Mouse (Mus musculus) intestine, embryonic 15.5 days (tissue): Measurements from ENCODE around the gene Nlrc5. TPM values are rescaled to one million over a fixed set of nuclear protein-coding genes. Genes with fewer than 3 reads are reported as not detected.

Experiments
- ATAC-seq: fragments of 200-750 bp; cut with Nextera tagmentation; 2 replicates; pipeline ENCODE4 v1.8.0; 2017; ENCODE audit warnings: moderate TSS enrichment, moderate library complexity
- H3K27ac ChIP-seq: fragments of 300-500 bp; sonication (generic); 2 replicates; pipeline ENCODE4 v1.5.1; 2015; ENCODE audit warnings: mild to moderate bottlenecking, inconsistent platforms
- H3K27me3 ChIP-seq: fragments of 300-500 bp; sonication (generic); replicated peaks from 2 replicates; pipeline ENCODE4 v1.6.1; 2015; ENCODE audit warnings: inconsistent platforms
- H3K36me3 ChIP-seq: fragments of 300-500 bp; sonication (generic); 2 replicates; pipeline ENCODE4 v1.6.1; 2015; ENCODE audit warnings: inconsistent platforms
- H3K4me1 ChIP-seq: fragments of 300-500 bp; sonication (generic); replicated peaks from 2 replicates; pipeline ENCODE4 v1.6.1; 2015; ENCODE audit warnings: inconsistent platforms
- H3K4me2 ChIP-seq: fragments of 300-500 bp; sonication (generic); replicated peaks from 2 replicates; pipeline ENCODE4 v1.6.1; 2015; ENCODE audit warnings: mild to moderate bottlenecking, inconsistent platforms
- H3K4me3 ChIP-seq: fragments of 300-500 bp; sonication (generic); replicated peaks from 2 replicates; pipeline ENCODE4 v1.5.1; 2015; ENCODE audit warnings: inconsistent platforms
- H3K9ac ChIP-seq: fragments of 300-500 bp; sonication (generic); 2 replicates; pipeline ENCODE4 v1.6.1; 2015; ENCODE audit warnings: inconsistent platforms
- H3K9me3 ChIP-seq: fragments of 300-500 bp; sonication (generic); 2 replicates; pipeline ENCODE4 v1.6.1; 2016; ENCODE audit warnings: inconsistent platforms
- WGBS: fragments of 180-500 bp; shearing (Covaris S2); methylation state at CpG from one replicate; pipeline ENCODE4 v1.1.7; 2015; 5-methylcytosine and 5-hydroxymethylcytosine counted together
- polyA plus RNA-seq: library from polyadenylated mRNA; unstranded; fragments of >200 nt; fragmentation: Nextera tagmentation; extraction: Ambion mirVana; gene quantifications from 2 replicates; pipeline ENCODE4 v1.2.1, GENCODE M21; 2015

The Nlrc5 gene
- polyA plus RNA-seq, 1 experiment from 2014 or later: 0.21 TPM

DNA sequence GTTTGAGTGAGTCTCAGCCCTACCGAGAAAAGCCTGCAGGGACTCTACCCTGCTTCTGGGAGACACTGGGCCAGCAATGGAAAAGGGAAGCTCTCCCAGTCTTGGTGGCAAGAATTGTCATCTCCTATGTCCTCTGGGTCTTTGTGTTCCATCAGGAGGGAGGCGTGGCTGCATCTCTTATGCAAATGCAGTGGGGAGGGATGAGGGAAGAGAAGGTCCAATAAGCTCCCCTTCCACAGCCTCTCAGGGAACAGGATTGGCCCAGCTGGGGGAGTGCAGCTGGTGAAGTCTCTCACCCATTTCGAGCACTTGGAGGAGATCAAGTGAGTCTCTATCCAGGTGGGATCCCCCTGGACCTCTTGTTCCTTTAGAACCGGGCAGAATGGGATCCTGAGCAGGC is 87.3 kb downstream of the Nlrc5 start:
- Histone ChIP-seq H3K27me3 (0 out of 2 replicates have a peak, but pooled peaks cover 3% of the 10 kb centered on the region), H3K4me1 (no peaks in the 10 kb centered on the region), H3K36me3 (no peaks in the 10 kb centered on the region), H3K4me2 (no peak overlapping the region), H3K9me3 (no peaks in the 10 kb centered on the region), H3K9ac (no peak overlapping the region), H3K27ac (no peak overlapping the region), H3K4me3 (no peak overlapping the region)
- no peak for ATAC-seq
- 54% methylated on average over 4 of the region's 4 CpGs for WGBS

DNA sequence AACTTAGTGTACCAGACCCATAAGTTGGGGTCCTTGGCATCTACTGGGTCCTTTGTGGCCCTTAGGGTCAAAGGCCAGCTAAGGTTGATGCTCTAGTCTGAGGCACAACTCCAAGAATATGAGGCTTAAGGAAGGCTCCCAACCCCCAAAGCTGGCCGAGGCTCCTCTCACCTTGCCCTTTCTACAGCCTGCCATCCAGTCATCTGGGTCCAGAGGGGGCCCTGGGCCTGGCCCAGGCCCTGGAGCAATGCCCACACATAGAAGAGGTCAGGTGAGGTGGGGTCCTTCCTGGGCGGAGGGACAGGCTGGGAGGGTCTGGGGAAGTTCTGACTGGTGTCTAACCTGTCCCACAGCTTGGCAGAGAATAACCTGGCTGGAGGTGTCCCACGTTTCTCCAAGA is 88.3 kb downstream of the Nlrc5 start:
- no peak for ATAC-seq
- Histone ChIP-seq H3K9ac (no peak overlapping the region), H3K4me3 (no peak overlapping the region), H3K4me1 (no peaks in the 10 kb centered on the region), H3K9me3 (no peaks in the 10 kb centered on the region), H3K4me2 (no peak overlapping the region), H3K27ac (no peak overlapping the region), H3K36me3 (no peaks in the 10 kb centered on the region), H3K27me3 (0 out of 2 replicates have a peak, but pooled peaks cover 3% of the 10 kb centered on the region)
- WGBS: 66% methylated on average over 3 of the region's 3 CpGs

DNA sequence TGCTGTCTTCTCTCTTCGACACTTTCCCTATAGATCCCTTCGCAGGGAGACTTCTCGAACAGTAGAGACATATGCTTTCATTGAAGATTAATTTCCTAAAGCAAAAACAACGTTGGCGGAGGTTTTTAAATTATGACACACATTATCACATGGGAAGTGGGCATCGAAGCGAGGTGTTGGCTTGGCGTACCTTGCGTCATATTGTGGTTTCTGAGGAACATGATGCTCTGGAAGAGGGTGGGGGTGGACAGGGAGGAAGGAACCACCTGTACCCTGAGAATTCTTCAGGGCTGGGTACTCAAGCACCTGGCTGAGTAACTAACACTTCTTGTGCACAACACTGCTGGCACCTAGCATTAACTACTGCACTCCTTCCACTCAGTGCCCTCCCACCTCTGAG is 90.4 kb downstream of the Nlrc5 start:
- Histone ChIP-seq H3K27me3 (0 out of 2 replicates have a peak, but pooled peaks cover 3% of the 10 kb centered on the region), H3K4me3 (no peak overlapping the region), H3K9ac (no peak overlapping the region), H3K9me3 (no peaks in the 10 kb centered on the region), H3K36me3 (no peaks in the 10 kb centered on the region), H3K4me1 (no peaks in the 10 kb centered on the region), H3K4me2 (no peak overlapping the region), H3K27ac (no peak overlapping the region)
- ATAC-seq: no peak
- 77% methylated on average over 9 of the region's 9 CpGs for WGBS

DNA sequence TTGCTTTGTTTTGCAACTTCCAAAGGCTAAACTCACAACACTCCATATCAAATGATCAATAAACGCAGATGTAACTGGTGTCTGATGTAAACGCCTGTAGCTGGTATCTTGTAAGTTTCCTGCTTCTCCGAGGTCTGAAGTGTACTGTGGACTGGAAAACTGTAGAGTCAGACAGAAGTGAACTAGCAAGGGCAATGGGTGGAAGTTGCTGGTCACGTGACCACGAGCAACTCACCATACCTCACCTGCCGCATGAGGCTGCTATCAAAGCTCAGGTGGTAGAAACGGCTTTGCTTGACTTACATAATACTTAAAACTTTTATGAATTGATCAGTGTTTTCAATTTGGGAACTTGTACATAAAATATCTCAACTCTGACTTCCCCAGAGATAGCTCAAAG is 93.0 kb downstream of the Nlrc5 start:
- WGBS: 79% methylated on average over 7 of the region's 7 CpGs
- Histone ChIP-seq H3K4me3 (no peak overlapping the region), H3K4me2 (no peak overlapping the region), H3K9ac (no peak overlapping the region), H3K27me3 (no peaks in the 10 kb centered on the region), H3K27ac (no peak overlapping the region), H3K9me3 (no peaks in the 10 kb centered on the region), H3K36me3 (no peaks in the 10 kb centered on the region), H3K4me1 (0 out of 2 replicates have a peak, but pooled peaks cover 4% of the 10 kb centered on the region)
- no peak for ATAC-seq

DNA sequence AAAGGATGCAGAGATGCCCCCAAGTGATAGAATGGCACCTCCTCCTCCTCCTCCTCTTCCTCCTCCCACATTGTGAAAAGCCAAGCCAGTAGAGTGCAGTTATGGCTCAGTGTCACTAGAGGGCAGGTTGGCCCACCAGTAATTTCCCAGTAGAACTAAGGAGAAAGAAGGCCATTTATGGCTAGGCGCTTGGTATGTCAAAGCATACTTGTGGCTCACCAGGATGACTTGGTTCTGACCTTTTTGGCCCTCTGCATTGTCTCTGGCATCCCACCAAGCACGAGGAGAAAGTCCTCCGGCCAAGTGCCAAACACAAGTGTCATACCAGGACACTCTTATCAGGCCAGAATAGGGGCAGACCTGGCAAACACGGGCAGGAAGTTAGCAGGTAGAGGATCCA is 94.1 kb downstream of the Nlrc5 start:
- Histone ChIP-seq H3K4me3 (no peak overlapping the region), H3K4me2 (no peak overlapping the region), H3K9ac (no peak overlapping the region), H3K27ac (no peak overlapping the region), H3K36me3 (no peaks in the 10 kb centered on the region), H3K9me3 (no peaks in the 10 kb centered on the region), H3K27me3 (peaks cover 3% of the 10 kb centered on the region; the same call in 1 of the 2 replicates), H3K4me1 (peaks cover 6% of the 10 kb centered on the region; the same call in 1 of the 2 replicates)
- WGBS: 43% methylated on average over 4 of the region's 4 CpGs
- no peak for ATAC-seq

DNA sequence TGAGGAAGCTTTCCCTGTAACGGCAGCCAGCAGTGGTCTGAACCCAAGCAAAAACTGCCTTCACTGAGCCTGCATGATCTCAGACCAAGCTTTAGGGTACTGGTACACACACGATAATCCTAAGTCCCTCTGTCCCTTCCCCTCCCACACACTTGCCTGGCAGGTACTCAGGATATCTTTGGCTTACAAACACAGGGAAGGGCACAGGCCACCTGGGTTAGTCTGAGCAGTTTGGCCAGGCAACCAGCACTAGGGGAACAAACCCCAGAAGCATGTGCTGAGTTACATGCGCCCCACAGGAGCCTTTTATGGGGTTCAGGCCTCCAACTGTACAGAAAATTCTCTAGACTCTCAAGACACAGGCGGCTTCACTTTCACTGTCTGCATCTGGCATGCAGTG is 95.7 kb downstream of the Nlrc5 start:
- Histone ChIP-seq H3K27me3 (peaks cover 12% of the 10 kb centered on the region; the same call in 1 of the 2 replicates), H3K4me2 (no peak overlapping the region), H3K9me3 (no peaks in the 10 kb centered on the region), H3K27ac (no peak overlapping the region), H3K4me1 (peaks cover 13% of the 10 kb centered on the region; the same call in 1 of the 2 replicates), H3K4me3 (no peak overlapping the region), H3K36me3 (no peaks in the 10 kb centered on the region), H3K9ac (no peak overlapping the region)
- 67% methylated on average over 4 of the region's 4 CpGs for WGBS
- ATAC-seq: no peak

DNA sequence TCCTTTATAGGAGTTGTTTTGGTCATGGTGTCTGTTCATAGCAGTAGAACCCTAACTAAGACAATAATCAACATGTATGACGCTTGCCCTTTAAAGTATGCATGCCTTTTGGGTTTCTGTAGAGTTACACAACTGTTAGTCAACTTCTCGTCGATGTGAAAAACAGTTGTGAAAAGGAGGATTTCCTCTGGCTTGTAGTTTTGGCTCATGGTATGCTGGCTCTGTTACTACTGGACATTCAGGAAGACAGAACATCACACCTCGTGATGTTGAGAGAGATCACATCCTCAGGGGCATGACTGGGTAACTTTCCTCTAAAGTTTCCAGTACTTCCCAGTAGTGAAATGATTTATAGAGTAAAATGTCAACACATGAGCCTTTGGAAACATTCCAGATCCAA is 96.5 kb downstream of the Nlrc5 start:
- H3K27ac ChIP-seq: no peak overlapping the region
- no peaks in the 10 kb centered on the region for H3K9me3 ChIP-seq
- peaks cover 13% of the 10 kb centered on the region; the same call in 1 of the 2 replicates for H3K4me1 ChIP-seq
- H3K4me3 ChIP-seq: no peak overlapping the region
- WGBS: 92% methylated on average over 4 of the region's 4 CpGs
- no peak overlapping the region for H3K4me2 ChIP-seq
- no peaks in the 10 kb centered on the region for H3K36me3 ChIP-seq
- H3K9ac ChIP-seq: no peak overlapping the region
- no peak for ATAC-seq
- H3K27me3 ChIP-seq: peaks cover 12% of the 10 kb centered on the region; the same call in 1 of the 2 replicates

DNA sequence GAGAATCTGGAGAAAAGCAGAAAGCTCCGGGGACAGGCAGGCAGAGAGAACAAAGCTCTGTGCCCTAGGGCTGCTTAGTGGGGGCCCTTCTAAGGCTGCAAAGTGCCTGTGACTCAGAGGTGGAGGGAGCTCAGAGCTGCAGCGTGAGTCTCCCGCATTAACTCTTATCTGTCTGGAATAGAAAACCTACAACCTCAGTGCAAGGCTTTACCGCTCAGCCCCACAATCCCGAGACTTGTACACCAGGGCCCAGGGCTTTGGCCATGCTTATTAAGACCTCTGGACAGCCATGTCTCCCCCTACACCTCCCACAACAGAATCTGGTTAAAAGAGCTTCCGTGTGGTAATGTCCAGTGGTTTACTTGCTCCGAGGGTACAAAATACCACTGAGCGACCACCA is 97.8 kb downstream of the Nlrc5 start:
- peak overlapping the region; percentile 77 for H3K4me3 ChIP-seq
- no peaks in the 10 kb centered on the region for H3K36me3 ChIP-seq
- H3K4me1 ChIP-seq: peaks cover 13% of the 10 kb centered on the region; the same call in 1 of the 2 replicates
- H3K27ac ChIP-seq: no peak overlapping the region
- H3K9me3 ChIP-seq: no peaks in the 10 kb centered on the region
- H3K27me3 ChIP-seq: peaks cover 15% of the 10 kb centered on the region
- H3K4me2 ChIP-seq: peak overlapping the region; percentile 94
- peak; percentile 15; the same call in 1 of the 2 replicates for ATAC-seq
- H3K9ac ChIP-seq: no peak overlapping the region
- WGBS: 4% methylated on average over 8 of the region's 8 CpGs

DNA sequence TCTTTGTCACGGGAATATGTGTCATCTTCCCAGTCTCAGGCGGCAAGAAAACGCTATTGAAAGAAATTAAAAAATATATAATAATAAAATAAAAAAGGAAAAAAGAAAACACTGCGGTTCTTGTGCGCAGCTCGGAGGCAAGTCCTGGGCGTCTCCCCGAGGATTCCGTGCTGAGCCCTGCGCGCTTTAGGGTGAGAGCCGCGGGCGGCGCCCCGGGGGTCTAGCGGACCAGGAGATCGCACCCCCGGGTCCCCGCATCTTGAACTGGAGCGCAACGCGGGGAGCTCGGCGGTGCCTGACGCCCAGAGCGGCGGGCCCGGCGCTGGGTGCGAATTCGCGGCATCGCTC is 98.3 kb downstream of the Nlrc5 start:
- Histone ChIP-seq H3K27me3 (peaks cover 15% of the 10 kb centered on the region), H3K36me3 (no peaks in the 10 kb centered on the region), H3K4me3 (peak overlapping the region; percentile 77), H3K4me1 (peaks cover 13% of the 10 kb centered on the region; the same call in 1 of the 2 replicates), H3K4me2 (peak overlapping the region; percentile 94), H3K27ac (no peak overlapping the region), H3K9me3 (no peaks in the 10 kb centered on the region), H3K9ac (peak overlapping the region; percentile 74)
- WGBS: under 1% methylated on average over 34 of the region's 34 CpGs
- ATAC-seq: peak; percentile 42

DNA sequence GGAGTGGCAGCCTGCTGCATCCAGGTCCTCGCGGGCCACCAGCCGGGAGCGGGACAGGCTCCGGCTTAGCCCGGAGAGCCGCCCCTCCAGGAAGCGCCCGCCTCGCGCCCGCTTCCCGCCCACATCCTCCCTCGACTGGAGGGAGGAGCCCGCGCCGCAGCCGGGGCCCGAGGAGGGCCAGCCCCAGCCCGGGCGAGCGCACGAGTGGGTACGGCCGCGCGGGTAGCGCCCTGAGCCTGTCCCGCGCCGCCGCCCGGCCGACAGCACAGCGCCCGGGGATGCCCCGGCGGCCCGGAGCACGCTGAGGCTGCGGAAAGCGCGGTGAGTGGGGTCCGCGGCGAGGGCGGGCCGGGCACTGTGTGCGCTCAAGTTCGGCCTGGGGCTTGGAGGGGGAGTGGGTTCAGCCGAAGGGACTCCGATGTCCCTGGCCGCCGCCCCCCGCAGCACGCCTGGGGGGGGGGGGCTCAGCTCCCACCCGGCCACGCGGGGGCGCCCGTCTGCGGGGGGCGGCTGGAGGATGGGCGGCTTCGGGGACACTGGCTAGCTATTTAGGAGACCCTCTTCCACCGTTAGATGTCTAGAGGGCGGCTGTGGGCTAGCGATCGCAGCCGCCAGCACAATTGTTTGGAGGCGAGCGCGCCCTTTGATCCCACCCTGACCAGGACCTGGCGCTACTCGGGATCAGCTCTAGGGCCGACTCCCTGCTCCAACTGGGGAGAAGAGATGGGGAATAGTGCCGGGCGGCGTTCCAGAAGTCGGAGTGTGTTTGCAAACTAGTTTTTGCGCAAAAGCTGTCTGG is 98.9 kb downstream of the Nlrc5 start, which contains the start of gene Cpne2:
Gene Cpne2, plus strand, starts transcription at position 118 of the 799 bp plus-strand sequence.
- no peaks in the 10 kb centered on the region for H3K36me3 ChIP-seq
- WGBS: under 1% methylated on average over 70 of the region's 81 CpGs
- peak within 1 kb of the TSS; percentile 74 for H3K9ac ChIP-seq
- peak within 1 kb of the TSS; percentile 77 for H3K4me3 ChIP-seq
- ATAC-seq: peak; percentile 88
- H3K9me3 ChIP-seq: no peaks in the 10 kb centered on the region
- H3K27me3 ChIP-seq: peaks cover 15% of the 10 kb centered on the region
- peak within 1 kb of the TSS; percentile 94 for H3K4me2 ChIP-seq
- peaks cover 13% of the 10 kb centered on the region; the same call in 1 of the 2 replicates for H3K4me1 ChIP-seq
- H3K27ac ChIP-seq: no peak within 1 kb of the TSS

DNA sequence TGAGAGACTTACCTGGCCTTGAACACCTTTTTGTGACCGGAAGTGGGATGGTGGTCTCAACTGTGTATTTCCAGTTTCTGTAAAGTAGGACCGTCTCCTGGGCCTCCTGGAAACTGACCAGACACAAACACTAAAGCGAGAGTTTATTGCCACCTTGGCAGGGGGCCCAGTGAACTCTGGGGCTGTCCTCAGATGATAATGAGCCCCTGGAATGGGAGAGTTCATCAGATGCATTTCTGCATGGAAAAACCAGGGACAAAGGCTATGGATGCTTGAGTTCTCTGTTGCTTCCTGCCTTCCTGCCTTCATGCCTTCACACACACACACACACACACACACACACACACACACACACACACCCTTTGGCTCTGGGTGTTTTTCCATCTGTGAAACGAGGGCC is 100.5 kb downstream of the Nlrc5 start:
- WGBS: 39% methylated on average over 4 of the region's 4 CpGs
- Histone ChIP-seq H3K27me3 (peaks cover 15% of the 10 kb centered on the region), H3K4me3 (no peak overlapping the region), H3K4me1 (peaks cover 13% of the 10 kb centered on the region; the same call in 1 of the 2 replicates), H3K9ac (no peak overlapping the region), H3K4me2 (no peak overlapping the region), H3K36me3 (no peaks in the 10 kb centered on the region), H3K9me3 (no peaks in the 10 kb centered on the region), H3K27ac (no peak overlapping the region)
- no peak for ATAC-seq

DNA sequence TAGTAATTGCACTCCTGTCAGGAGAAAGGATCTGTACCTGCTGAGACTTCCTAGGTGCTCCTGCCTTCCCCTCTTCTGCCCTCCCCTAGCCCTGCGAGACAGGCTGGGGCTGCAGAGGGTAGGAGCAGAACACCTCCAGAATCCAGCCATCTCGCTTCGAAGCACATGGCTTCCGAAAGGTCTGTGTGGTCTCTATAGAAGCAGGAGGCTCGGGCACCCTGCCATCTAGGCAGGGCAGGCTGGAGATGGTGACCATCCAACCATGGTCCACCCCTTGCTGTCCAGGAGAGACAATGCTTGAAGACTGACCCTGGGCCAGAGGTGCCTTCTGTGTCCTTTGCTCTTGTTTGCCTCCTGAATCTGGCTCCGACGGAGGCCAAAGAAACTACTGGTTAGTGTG is 101.5 kb downstream of the Nlrc5 start:
- no peak overlapping the region for H3K9ac ChIP-seq
- H3K9me3 ChIP-seq: no peaks in the 10 kb centered on the region
- WGBS: 80% methylated on average over 7 of the region's 7 CpGs
- no peak for ATAC-seq
- H3K36me3 ChIP-seq: no peaks in the 10 kb centered on the region
- no peak overlapping the region for H3K4me2 ChIP-seq
- peaks cover 13% of the 10 kb centered on the region; the same call in 1 of the 2 replicates for H3K4me1 ChIP-seq
- H3K27me3 ChIP-seq: peaks cover 15% of the 10 kb centered on the region
- H3K4me3 ChIP-seq: no peak overlapping the region
- H3K27ac ChIP-seq: no peak overlapping the region

DNA sequence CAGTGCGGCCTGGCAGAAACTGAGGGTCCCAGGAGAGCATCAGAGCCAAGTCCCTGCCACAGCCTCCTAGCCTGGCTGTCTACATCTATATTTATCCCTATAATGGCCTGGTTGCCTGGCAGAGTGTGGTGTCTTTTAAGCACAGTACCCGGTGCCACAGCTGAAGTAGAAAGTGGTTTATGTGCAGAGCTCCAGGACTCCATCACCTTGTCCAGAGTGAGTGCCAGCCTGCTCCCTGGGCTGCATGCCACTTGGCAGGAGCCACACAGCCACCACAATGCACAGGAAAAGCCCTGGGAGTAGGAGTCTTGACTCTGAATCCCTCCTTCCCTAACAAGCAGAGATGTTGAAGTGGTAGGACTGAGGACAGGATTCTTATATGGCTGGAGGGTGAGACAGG is 103.3 kb downstream of the Nlrc5 start:
- 73% methylated on average over 2 of the region's 2 CpGs for WGBS
- H3K36me3 ChIP-seq: no peaks in the 10 kb centered on the region
- peaks cover 9% of the 10 kb centered on the region; the same call in 1 of the 2 replicates for H3K4me1 ChIP-seq
- H3K4me3 ChIP-seq: no peak overlapping the region
- H3K27me3 ChIP-seq: peaks cover 15% of the 10 kb centered on the region
- no peak overlapping the region for H3K9ac ChIP-seq
- H3K27ac ChIP-seq: no peak overlapping the region
- no peaks in the 10 kb centered on the region for H3K9me3 ChIP-seq
- ATAC-seq: no peak
- no peak overlapping the region for H3K4me2 ChIP-seq
